Mouse (Mus musculus) liver, adult 2 months (tissue): Measurements from ENCODE around the gene Mex3d. TPM values are rescaled to one million over a fixed set of nuclear protein-coding genes. Genes with fewer than 3 reads are reported as not detected.
A peak's percentile ranks its signal among the peaks of the same experiment; 100 is the strongest.
"Not testable (repeated sequence)": the region's sequence is repeated elsewhere in the genome, so short reads cannot be mapped to it uniquely, and the experiment has no call there.

Source experiments
- DNase-seq: peaks from one replicate; pipeline ENCODE4 v3.0.0-alpha.2; 2011; ENCODE audit warnings: low read depth, low spot score; ENCODE audit errors: extremely low read depth
- H3K27ac ChIP-seq: fragments of 200-500 bp; replicated peaks from 2 replicates; pipeline ENCODE4 v1.5.1; 2012; ENCODE audit warnings: low read depth, mild to moderate bottlenecking, control low read depth, inconsistent platforms, low read length; ENCODE audit not compliant: insufficient read depth
- H3K27me3 ChIP-seq: fragments of 200-500 bp; 2 replicates; pipeline ENCODE4 v1.6.1; 2012; ENCODE audit warnings: mild to moderate bottlenecking, moderate library complexity, low read length, inconsistent platforms; ENCODE audit not compliant: control insufficient read depth, insufficient read depth
- H3K36me3 ChIP-seq: fragments of 200-500 bp; 2 replicates; pipeline ENCODE4 v1.6.1; 2012; ENCODE audit warnings: low read length, inconsistent platforms; ENCODE audit not compliant: control insufficient read depth, insufficient read depth
- H3K4me1 ChIP-seq: fragments of 200-500 bp; 2 replicates; pipeline ENCODE4 v1.6.1; 2011; ENCODE audit warnings: low read length; ENCODE audit not compliant: control insufficient read depth, insufficient read depth
- H3K4me3 ChIP-seq: fragments of 200-500 bp; 2 replicates; pipeline ENCODE4 v1.5.1; 2011; ENCODE audit warnings: low read depth, mild to moderate bottlenecking, control low read depth, low read length, moderate library complexity; ENCODE audit not compliant: insufficient read depth
- H3K79me2 ChIP-seq: fragments of 200-500 bp; 2 replicates; pipeline ENCODE4 v1.6.1; 2012; ENCODE audit warnings: inconsistent platforms, mild to moderate bottlenecking, low read length, moderate library complexity; ENCODE audit not compliant: control insufficient read depth, insufficient read depth
- H3K9ac ChIP-seq: fragments of 200-500 bp; 2 replicates; pipeline ENCODE4 v1.6.1; 2012; ENCODE audit warnings: low read depth, mild to moderate bottlenecking, control low read depth, inconsistent platforms, low read length
- CTCF ChIP-seq: fragments of 200-500 bp; IDR thresholded peaks from 2 replicates; pipeline ENCODE4 v1.5.1; 2011; ENCODE audit warnings: low read depth, low read length, control low read depth
- POLR2A ChIP-seq: fragments of 200-500 bp; IDR thresholded peaks from 2 replicates; pipeline ENCODE4 v1.6.1; 2011; ENCODE audit warnings: low read length, control low read depth; ENCODE audit not compliant: insufficient read depth; ENCODE audit errors: extremely low read depth
- WGBS: fragments of 180-500 bp; shearing (Covaris S2); methylation state at CpG from one replicate; pipeline ENCODE4 v1.1.7; 2018; 5-methylcytosine and 5-hydroxymethylcytosine counted together
- polyA plus RNA-seq: library from polyadenylated mRNA; depleted of rRNA; stranded (reverse); fragments of >200 nt; gene quantifications from 2 replicates; pipeline ENCODE4 v1.2.3, GENCODE M21; 2012
- total RNA-seq: library from RNA; depleted of rRNA; stranded (reverse); fragments of >200 nt; gene quantifications from 2 replicates; pipeline ENCODE4 v1.2.3, GENCODE M21; 2014

The Mex3d gene
- total and polyA plus RNA-seq, 2 experiments: 1.0 to 2.1 TPM

GRCm38 (mm10) chr10:80347514-80347967, 39.9 kb downstream of the Mex3d start:
- DNase-seq: no peak
- H3K9ac ChIP-seq: no peak overlapping the region
- H3K4me1 ChIP-seq: peaks cover 21% of the 10 kb centered on the region
- no peaks in the 10 kb centered on the region for H3K36me3 ChIP-seq
- no peaks in the 10 kb centered on the region; the same call in 1 of the 2 replicates for H3K27me3 ChIP-seq
- no peaks in the 10 kb centered on the region for H3K79me2 ChIP-seq
- H3K27ac ChIP-seq: no peak overlapping the region
- TF ChIP-seq POLR2A: no peak
- TF ChIP-seq CTCF: no peak
- 10% methylated on average over 17 of the region's 17 CpGs for WGBS
- H3K4me3 ChIP-seq: 0 out of 2 replicates have a peak overlapping the region, but pooled peaks have one; percentile 54

DNA sequence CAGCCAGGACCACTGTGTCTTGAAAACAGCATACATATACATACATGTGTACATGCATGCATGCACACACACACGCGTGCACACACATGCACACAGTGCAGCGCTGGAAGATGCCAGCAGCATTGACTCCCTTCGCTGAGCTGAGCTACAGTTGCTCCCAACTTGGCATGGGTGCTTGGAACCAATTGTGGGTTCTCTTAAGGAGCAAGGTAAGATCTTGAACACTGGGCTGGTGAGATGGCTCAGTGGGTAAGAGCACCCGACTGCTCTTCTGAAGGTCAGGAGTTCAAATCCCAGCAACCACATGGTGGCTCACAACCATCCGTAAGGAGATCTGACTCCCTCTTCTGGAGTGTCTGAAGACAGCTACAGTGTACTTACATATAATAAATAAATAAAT, 41.5 kb downstream of the Mex3d start:
- H3K27ac ChIP-seq, H3K27me3 ChIP-seq, H3K36me3 ChIP-seq, H3K4me3 ChIP-seq, DNase-seq, H3K9ac ChIP-seq, H3K79me2 ChIP-seq: not testable (repeated sequence)
- 86% methylated on average over 6 of the region's 6 CpGs for WGBS
- peaks cover 20% of the 10 kb centered on the region for H3K4me1 ChIP-seq

- Histone ChIP-seq H3K4me3 (no peak overlapping the region), H3K27ac (no peak overlapping the region)
These were observed 42.3 kb downstream of the Mex3d start for GRCm38 (mm10) chr10:80345122-80345521.

GRCm38 (mm10) chr10:80344131-80344661, 43.3 kb downstream of the Mex3d start:
- WGBS: 21% methylated on average over 9 of the region's 9 CpGs
- TF ChIP-seq CTCF: no peak
- TF ChIP-seq POLR2A: no peak
- no peak for DNase-seq
- no peaks in the 10 kb centered on the region; the same call in 1 of the 2 replicates for H3K27me3 ChIP-seq
- peaks cover 16% of the 10 kb centered on the region for H3K4me1 ChIP-seq
- no peaks in the 10 kb centered on the region for H3K79me2 ChIP-seq
- H3K9ac ChIP-seq: no peak overlapping the region
- H3K4me3 ChIP-seq: no peak overlapping the region
- H3K27ac ChIP-seq: no peak overlapping the region
- H3K36me3 ChIP-seq: no peaks in the 10 kb centered on the region

More at GRCm38 (mm10) chr10:80345122-80345521, 42.3 kb downstream of the Mex3d start:
- no peak for TF ChIP-seq POLR2A
- TF ChIP-seq CTCF: no peak
- Histone ChIP-seq H3K9ac (no peak overlapping the region), H3K4me1 (peaks cover 16% of the 10 kb centered on the region), H3K79me2 (no peaks in the 10 kb centered on the region), H3K27me3 (no peaks in the 10 kb centered on the region; the same call in 1 of the 2 replicates), H3K36me3 (no peaks in the 10 kb centered on the region)
- DNase-seq: no peak
- WGBS: 23% methylated on average over 16 of the region's 16 CpGs

DNA sequence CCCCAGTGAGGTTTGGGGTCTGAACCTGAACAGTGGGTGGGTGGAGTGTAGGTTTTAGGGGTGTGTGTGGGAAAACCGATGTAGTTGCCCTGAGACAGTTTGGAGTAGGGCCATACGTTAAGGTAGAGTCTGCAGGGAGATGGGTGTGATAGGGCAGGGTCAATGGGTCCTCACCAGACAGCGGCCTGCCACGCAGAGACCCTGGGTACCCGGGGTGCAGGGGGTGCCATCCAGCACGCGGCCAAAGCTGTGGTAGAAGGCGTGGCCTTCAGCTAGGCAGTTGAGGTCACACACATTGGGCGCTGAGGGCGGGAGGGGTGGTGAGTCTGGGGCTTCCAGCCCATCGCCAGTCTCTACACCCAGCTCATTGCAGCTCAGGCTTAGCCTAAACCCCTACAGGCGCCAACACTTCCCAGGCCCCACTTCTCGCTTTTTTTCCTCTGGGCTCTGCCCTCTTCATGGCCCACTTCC, 44.0 kb downstream of the Mex3d start:
- Histone ChIP-seq H3K4me3 (no peak overlapping the region), H3K9ac (no peak overlapping the region), H3K79me2 (no peaks in the 10 kb centered on the region), H3K4me1 (peaks cover 16% of the 10 kb centered on the region), H3K27me3 (no peaks in the 10 kb centered on the region; the same call in 1 of the 2 replicates), H3K27ac (no peak overlapping the region), H3K36me3 (no peaks in the 10 kb centered on the region)
- TF ChIP-seq CTCF: no peak
- TF ChIP-seq POLR2A: no peak
- DNase-seq: no peak
- WGBS: 48% methylated on average over 13 of the region's 13 CpGs

DNA sequence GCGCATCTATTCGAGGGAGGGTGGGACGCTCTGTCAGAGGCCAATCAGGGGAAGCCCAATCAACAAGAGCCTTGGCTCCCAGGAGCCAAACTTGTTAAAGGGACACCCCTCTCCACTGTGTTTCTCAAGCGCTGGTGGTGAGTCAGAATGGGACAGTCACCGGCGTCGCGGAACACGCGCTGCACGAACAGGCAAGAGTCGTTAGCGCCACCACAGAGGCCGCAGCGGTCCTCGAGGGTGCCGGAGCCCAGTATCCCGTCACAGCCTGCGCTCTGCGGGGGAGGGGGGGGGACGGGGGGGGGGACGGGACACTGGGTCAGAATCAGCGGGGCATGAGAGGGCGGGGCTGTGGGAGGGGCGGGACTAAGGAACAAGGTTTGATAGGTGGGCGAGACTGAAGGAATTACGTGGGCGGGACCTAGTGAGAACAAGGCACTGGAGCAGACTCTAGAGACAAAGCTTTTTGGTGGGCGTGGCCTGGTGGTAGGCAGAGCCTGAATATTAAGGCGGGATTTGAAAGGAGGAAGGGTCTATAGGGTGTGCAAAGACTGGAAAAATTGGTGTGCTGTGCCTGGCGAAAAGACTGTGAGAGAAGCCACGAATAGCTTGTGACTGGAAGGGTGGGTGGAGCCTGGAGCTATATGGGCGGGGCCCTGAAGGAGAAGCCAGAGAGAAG, 44.6 kb downstream of the Mex3d start:
- 1% methylated on average over 31 of the region's 33 CpGs for WGBS
- Histone ChIP-seq H3K79me2 (no peaks in the 10 kb centered on the region), H3K27me3 (no peaks in the 10 kb centered on the region; the same call in 1 of the 2 replicates), H3K9ac (peak overlapping the region; percentile 56), H3K4me3 (peak overlapping the region; percentile 46; the same call in 1 of the 2 replicates), H3K4me1 (peaks cover 13% of the 10 kb centered on the region), H3K27ac (no peak overlapping the region), H3K36me3 (no peaks in the 10 kb centered on the region)
- peak; percentile 64 for DNase-seq
- TF ChIP-seq CTCF (no peak), POLR2A (no peak)
